Mouse (Mus musculus) bone marrow, adult 2 months (tissue): Measurements from ENCODE around the gene Stat4.

Experiments
- CTCF ChIP-seq: fragments of 200-500 bp; IDR thresholded peaks from 2 replicates; pipeline ENCODE4 v1.5.1; 2011; ENCODE audit warnings: low read length, control low read depth; ENCODE audit not compliant: control insufficient read depth, insufficient read depth
- POLR2A ChIP-seq: fragments of 200-500 bp; IDR thresholded peaks from 2 replicates; pipeline ENCODE4 v1.6.1; 2011; ENCODE audit warnings: low read depth, mild to moderate bottlenecking, control low read depth, low read length, borderline replicate concordance; ENCODE audit not compliant: control insufficient read depth

GRCm38 (mm10) chr1:52100496-52100895, 113.5 kb downstream of the Stat4 start:
- TF ChIP-seq CTCF (peak; percentile 69), POLR2A (no peak)
